Mouse (Mus musculus): ENCODE measurements around the gene Cdr1.

DNA sequence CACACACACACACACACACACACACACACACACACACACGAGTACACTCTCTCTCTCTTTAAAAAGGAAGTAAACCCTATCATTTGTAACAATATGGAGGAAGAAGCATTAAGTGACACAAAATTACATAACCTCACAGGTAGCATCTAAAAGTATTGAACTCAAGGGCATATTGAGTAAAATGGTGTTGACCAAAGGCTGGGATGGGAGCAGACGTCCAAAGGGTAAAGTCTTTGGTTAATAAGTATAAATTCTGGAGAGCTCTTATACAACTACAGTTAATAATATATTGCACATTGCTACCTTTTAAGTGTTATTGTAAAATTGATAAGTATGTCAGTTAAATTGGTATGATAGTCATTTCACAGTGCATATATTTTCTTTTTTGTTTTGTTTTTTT is 39.9 kb downstream of the Cdr1 start:
- TF ChIP-seq CTCF (conservative IDR thresholded peaks at IDR 0.05 in 1 of 2, IDR thresholded peaks at IDR 0.05 in 1 of 2; ENCODE audit: low read depth in 2 of 2, low read length in 2 of 2) (no peak), POLR2A (IDR thresholded peaks at IDR 0.05; ENCODE audit: low read depth, low read length) (no peak), ZKSCAN1 (IDR thresholded peaks at IDR 0.05; ENCODE audit: borderline replicate concordance, low read depth, low read length) (no peak), POLR2AphosphoS2 (IDR thresholded peaks at IDR 0.05; ENCODE audit: low read depth, low read length) (no peak), ZMIZ1 (IDR thresholded peaks at IDR 0.05; ENCODE audit: low read depth, low read length) (no peak), TBP (conservative IDR thresholded peaks at IDR 0.05; ENCODE audit: low read depth, low read length) (no peak), EP300 (IDR thresholded peaks at IDR 0.05; ENCODE audit: low read length) (no peak), MXI1 (IDR thresholded peaks at IDR 0.05; ENCODE audit: low read depth, low read length) (no peak), MYC (IDR thresholded peaks at IDR 0.05; ENCODE audit: low read depth, low read length) (no peak)

Data from CH12.LX (cell line).